Mouse (Mus musculus) myocyte (in vitro differentiated cells): ENCODE measurements around the gene Smim8. TPM values are rescaled to one million over a fixed set of nuclear protein-coding genes. Genes with fewer than 3 reads are reported as not detected.
"Not testable (repeated sequence)": the region's sequence is repeated elsewhere in the genome, so short reads cannot be mapped to it uniquely, and the experiment has no call there.

ENCODE experiments used
- H3K27me3 ChIP-seq: one replicate; pipeline ENCODE4 v1.6.1; 2011; ENCODE audit not compliant: control insufficient read depth, insufficient read depth, insufficient read length
- H3K36me3 ChIP-seq: one replicate; pipeline ENCODE4 v1.6.1; 2011; ENCODE audit not compliant: control insufficient read depth, insufficient read depth
- H3K4me2 ChIP-seq: one replicate; pipeline ENCODE4 v1.6.1; 2011; ENCODE audit warnings: low read depth, control low read depth
- H3K4me3 ChIP-seq: one replicate; pipeline ENCODE4 v1.5.1; 2011; ENCODE audit warnings: mild to moderate bottlenecking, control low read depth, moderate library complexity
- H3K79me2 ChIP-seq: one replicate; pipeline ENCODE4 v1.6.1; 2011; ENCODE audit not compliant: control insufficient read depth, insufficient read depth
- H3ac ChIP-seq: one replicate; pipeline ENCODE4 v1.6.1; 2011; ENCODE audit not compliant: control insufficient read depth, insufficient read length
- CEBPB ChIP-seq: IDR thresholded peaks from 2 replicates; pipeline ENCODE4 v1.6.1; 2011; ENCODE audit warnings: mild to moderate bottlenecking, moderate library complexity; ENCODE audit not compliant: poor library complexity, insufficient read depth, severe bottlenecking
- E2F4 ChIP-seq: IDR thresholded peaks from one replicate; pipeline ENCODE4 v1.6.1; 2011; ENCODE audit warnings: mild to moderate bottlenecking, control low read depth, moderate library complexity; ENCODE audit not compliant: insufficient read depth
- MAX ChIP-seq: IDR thresholded peaks from one replicate; pipeline ENCODE4 v1.6.1; 2011; ENCODE audit warnings: low read depth, mild to moderate bottlenecking, control low read depth
- MYOD1 ChIP-seq, 3 experiments: IDR thresholded peaks; one replicate each; pipeline ENCODE4 v1.6.1; 2011; ENCODE audit warnings: control low read depth in 2 of 3, low read depth in 2 of 3, mild to moderate bottlenecking in 2 of 3, moderate library complexity in 1 of 3; ENCODE audit not compliant: insufficient read length in 2 of 3, control insufficient read depth in 1 of 3
- MYOG ChIP-seq, 3 experiments: IDR thresholded peaks; one replicate each; pipeline ENCODE4 v1.6.1; 2011; ENCODE audit warnings: control low read depth in 2 of 3, low read depth in 2 of 3, mild to moderate bottlenecking in 2 of 3; ENCODE audit not compliant: insufficient read length in 2 of 3, control insufficient read depth in 1 of 3, insufficient read depth in 1 of 3
- POLR2A ChIP-seq: IDR thresholded peaks from one replicate; pipeline ENCODE4 v1.6.1; 2011; ENCODE audit warnings: low read depth, mild to moderate bottlenecking, control low read depth, moderate library complexity; ENCODE audit not compliant: insufficient read length
- POLR2AphosphoS2 ChIP-seq: IDR thresholded peaks from one replicate; pipeline ENCODE4 v1.6.1; 2011; ENCODE audit warnings: low read depth, control low read depth; ENCODE audit not compliant: insufficient read length
- REST ChIP-seq: IDR thresholded peaks from one replicate; pipeline ENCODE4 v1.6.1; 2011; ENCODE audit warnings: mild to moderate bottlenecking, control low read depth, moderate library complexity; ENCODE audit not compliant: insufficient read depth, insufficient read length
- SRF ChIP-seq: IDR thresholded peaks from one replicate; pipeline ENCODE4 v1.6.1; 2011; ENCODE audit warnings: low read depth; ENCODE audit not compliant: control insufficient read depth, insufficient read length
- TCF12 ChIP-seq: IDR thresholded peaks from one replicate; pipeline ENCODE4 v1.6.1; 2011; ENCODE audit warnings: mild to moderate bottlenecking, control low read depth; ENCODE audit not compliant: poor library complexity, insufficient read depth, severe bottlenecking
- TCF3 ChIP-seq: IDR thresholded peaks from one replicate; pipeline ENCODE4 v1.6.1; 2011; ENCODE audit warnings: low read depth, control low read depth; ENCODE audit not compliant: insufficient read length
- USF1 ChIP-seq: IDR thresholded peaks from one replicate; pipeline ENCODE4 v1.6.1; 2011; ENCODE audit warnings: low read depth, mild to moderate bottlenecking, control low read depth, moderate library complexity
- polyA plus RNA-seq: library from polyadenylated mRNA; unstranded; fragments of >200 nt; fragmentation: generic; extraction: Trizol; gene quantifications from one replicate; pipeline ENCODE4 v1.2.1, GENCODE M21; 2012; ENCODE audit warnings: missing spikeins

The Smim8 gene
- polyA plus RNA-seq, 1 experiment: 20.4 TPM

DNA sequence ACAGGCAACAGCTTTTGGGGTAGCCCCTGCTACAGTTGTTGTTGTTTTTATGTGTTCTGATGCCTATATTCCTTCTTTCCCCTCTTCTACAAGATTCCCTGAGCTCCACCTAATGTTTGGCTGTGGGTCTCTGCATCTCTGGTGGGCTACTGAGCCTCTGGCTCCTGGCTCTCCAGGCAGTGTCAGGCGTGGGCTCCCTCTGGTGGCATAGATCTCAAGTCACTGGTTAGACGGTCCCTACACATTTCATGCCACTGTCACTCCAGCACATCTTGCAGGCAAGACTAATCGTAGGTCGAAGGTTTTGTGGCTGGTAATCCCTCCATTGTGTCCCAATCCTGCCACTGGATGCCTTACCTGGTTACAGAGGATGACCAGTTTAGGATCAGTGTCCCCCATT is 4.5 kb upstream of the Smim8 start:
- no peak overlapping the region for H3ac ChIP-seq
- H3K79me2 ChIP-seq: no peaks in the 10 kb centered on the region
- TF ChIP-seq CEBPB (no peak), TCF3 (no peak), USF1 (no peak)
- H3K27me3 ChIP-seq: no peaks in the 10 kb centered on the region
- H3K36me3 ChIP-seq: no peaks in the 10 kb centered on the region
- H3K4me3 ChIP-seq: no peak overlapping the region
- H3K4me2 ChIP-seq: no peak overlapping the region

- TF ChIP-seq MYOG (IDR thresholded peaks at IDR 0.05; ENCODE audit: control insufficient read depth in 1 of 3, insufficient read depth in 1 of 3, insufficient read length in 2 of 3, low read depth in 2 of 3) (no peak), USF1 (no peak), POLR2AphosphoS2 (no peak), MAX (no peak), TCF12 (no peak), MYOD1 (IDR thresholded peaks at IDR 0.05; ENCODE audit: control insufficient read depth in 1 of 3, insufficient read length in 2 of 3, low read depth in 2 of 3) (no peak), SRF (no peak), POLR2A (no peak), REST (no peak), TCF3 (no peak), E2F4 (no peak), CEBPB (no peak)
- Histone ChIP-seq H3K79me2 (no peaks in the 10 kb centered on the region), H3K4me3 (no peak overlapping the region)
These were observed 6.4 kb downstream of the Smim8 start for GRCm38 (mm10) chr4:34771652-34772371.

GRCm38 (mm10) chr4:34756163-34756562 is 22.1 kb downstream of the Smim8 start, which contains the start of gene Gm136:
Gene Gm136, minus strand, starts transcription at chr4:34756263.
- Histone ChIP-seq H3K4me2 (no peak within 1 kb of the TSS), H3K36me3 (no peaks in the 10 kb centered on the region), H3ac (no peak within 1 kb of the TSS), H3K79me2 (no peaks in the 10 kb centered on the region), H3K4me3 (no peak within 1 kb of the TSS), H3K27me3 (peaks cover 13% of the 10 kb centered on the region)
- no peak for TF ChIP-seq MYOD1 (IDR thresholded peaks at IDR 0.05; ENCODE audit: control insufficient read depth in 1 of 3, insufficient read length in 2 of 3, low read depth in 2 of 3)
- TF ChIP-seq REST: no peak

More at GRCm38 (mm10) chr4:34771652-34772371, 6.4 kb downstream of the Smim8 start:
- Histone ChIP-seq H3K36me3 (no peaks in the 10 kb centered on the region), H3K4me2 (no peak overlapping the region), H3ac (no peak overlapping the region), H3K27me3 (no peaks in the 10 kb centered on the region)

DNA sequence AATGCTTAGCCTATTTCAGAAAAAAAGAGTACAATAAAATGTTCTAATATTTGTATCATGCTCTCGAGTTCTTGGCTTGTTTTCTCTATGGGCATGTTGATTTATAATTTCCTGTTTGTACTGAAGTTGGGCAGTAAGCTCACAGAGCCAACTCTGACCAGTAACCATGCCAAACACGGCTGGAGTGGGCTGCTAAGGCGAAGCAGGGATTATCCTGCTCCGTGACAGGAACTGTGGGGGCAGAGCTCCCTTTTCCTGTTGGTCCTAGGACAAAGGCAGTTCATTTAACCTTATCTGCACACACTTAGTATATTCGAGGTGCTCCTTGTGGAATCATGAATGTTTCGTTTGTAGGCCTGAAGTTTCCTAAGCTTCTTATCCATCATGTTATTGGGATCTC is 29.0 kb downstream of the Smim8 start:
- Histone ChIP-seq H3ac (no peak overlapping the region), H3K4me3 (no peak overlapping the region), H3K79me2 (no peaks in the 10 kb centered on the region), H3K36me3 (no peaks in the 10 kb centered on the region), H3K4me2 (no peak overlapping the region), H3K27me3 (peaks cover 19% of the 10 kb centered on the region)
- no peak for TF ChIP-seq MAX
- no peak for TF ChIP-seq USF1
- TF ChIP-seq MYOD1 (IDR thresholded peaks at IDR 0.05; ENCODE audit: control insufficient read depth in 1 of 3, insufficient read length in 2 of 3, low read depth in 2 of 3): no peak

GRCm38 (mm10) chr4:34734461-34734860 is 43.8 kb downstream of the Smim8 start:
- H3ac ChIP-seq: no peak overlapping the region
- no peaks in the 10 kb centered on the region for H3K36me3 ChIP-seq
- no peak overlapping the region for H3K4me3 ChIP-seq
- no peaks in the 10 kb centered on the region for H3K79me2 ChIP-seq
- no peak overlapping the region for H3K4me2 ChIP-seq
- H3K27me3 ChIP-seq: peaks cover 10% of the 10 kb centered on the region
- no peak for TF ChIP-seq CEBPB
- no peak for TF ChIP-seq MYOD1 (IDR thresholded peaks at IDR 0.05; ENCODE audit: control insufficient read depth in 1 of 3, insufficient read length in 2 of 3, low read depth in 2 of 3)
- TF ChIP-seq REST: no peak
- no peak for TF ChIP-seq MAX
- no peak for TF ChIP-seq TCF3
- no peak for TF ChIP-seq POLR2AphosphoS2
- no peak for TF ChIP-seq SRF
- TF ChIP-seq USF1: no peak
- TF ChIP-seq E2F4: no peak
- no peak for TF ChIP-seq MYOG (IDR thresholded peaks at IDR 0.05; ENCODE audit: control insufficient read depth in 1 of 3, insufficient read depth in 1 of 3, insufficient read length in 2 of 3, low read depth in 2 of 3)
- no peak for TF ChIP-seq POLR2A
- TF ChIP-seq TCF12: no peak

- H3K27me3 ChIP-seq, H3K36me3 ChIP-seq, H3K4me2 ChIP-seq, H3K4me3 ChIP-seq, H3ac ChIP-seq, H3K79me2 ChIP-seq: not testable (repeated sequence)
These were observed 44.8 kb downstream of the Smim8 start for GRCm38 (mm10) chr4:34733415-34733814.
